Mouse (Mus musculus): ENCODE data around the gene Mybpc2. TPM values are rescaled to one million over a fixed set of nuclear protein-coding genes. Genes with fewer than 3 reads are reported as not detected.

Mybpc2 gene
- polyA plus RNA-seq, 1 experiment, result 4.7 TPM

DNA sequence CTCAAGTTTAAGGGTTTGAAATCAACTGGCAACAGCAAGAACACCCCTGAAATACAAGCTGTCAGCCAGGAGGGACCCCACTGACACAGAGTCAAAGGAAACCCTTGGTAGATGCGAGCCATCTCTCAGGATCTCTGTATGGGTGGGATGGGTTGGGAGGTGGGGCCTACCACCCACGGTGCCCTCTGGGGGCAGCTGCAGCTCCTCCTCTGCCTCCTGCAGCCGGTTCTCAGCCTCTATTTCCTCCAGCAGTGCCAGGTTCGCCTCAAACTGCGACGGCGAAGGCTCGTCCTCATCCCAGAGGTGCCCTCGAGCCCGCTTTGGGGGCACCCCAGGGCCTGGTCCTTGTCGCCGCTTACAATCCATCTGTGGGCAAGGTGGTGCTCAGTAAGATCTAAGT, 18.6 kb upstream of the Mybpc2 start:
- no peaks in the 10 kb centered on the region for H3K36me3 ChIP-seq (ENCODE audit: control insufficient read depth, insufficient read depth)
- H3K27me3 ChIP-seq (ENCODE audit: control insufficient read depth, insufficient read depth, insufficient read length), result no peaks in the 10 kb centered on the region
- H3ac ChIP-seq (ENCODE audit: control insufficient read depth, insufficient read length), result no peak overlapping the region
- H3K79me2 ChIP-seq (ENCODE audit: control insufficient read depth, insufficient read depth), result peaks cover 10% of the 10 kb centered on the region
- no peak overlapping the region for H3K4me3 ChIP-seq
- H3K4me2 ChIP-seq (ENCODE audit: low read depth), result no peak overlapping the region
- TF ChIP-seq REST (IDR thresholded peaks at IDR 0.05; ENCODE audit: insufficient read depth, insufficient read length), result no peak
- TF ChIP-seq SRF (IDR thresholded peaks at IDR 0.05; ENCODE audit: control insufficient read depth, insufficient read length, low read depth), result no peak

DNA sequence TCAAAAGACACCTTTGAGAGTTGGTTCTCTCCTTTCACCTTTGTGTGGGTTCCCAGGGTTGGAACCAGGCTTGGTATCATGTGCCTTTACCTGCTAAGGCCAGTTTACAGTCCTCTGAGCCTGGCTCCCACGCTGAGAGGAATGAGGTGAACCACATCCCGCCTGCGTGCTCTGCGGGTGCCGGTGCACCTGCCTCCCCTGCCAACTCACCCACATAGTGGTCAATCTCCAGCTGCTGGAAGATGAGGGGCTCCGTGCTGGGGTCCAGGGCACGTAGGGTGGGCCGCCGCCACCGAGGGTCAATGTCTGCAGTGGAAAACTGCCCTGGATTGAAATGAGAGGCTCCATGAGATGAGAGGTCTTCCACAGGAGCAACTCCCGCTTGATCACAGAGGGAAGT, 18.1 kb upstream of the Mybpc2 start:
- Histone ChIP-seq H3ac (ENCODE audit: control insufficient read depth, insufficient read length) (no peak overlapping the region), H3K4me3 (no peak overlapping the region), H3K27me3 (ENCODE audit: control insufficient read depth, insufficient read depth, insufficient read length) (no peaks in the 10 kb centered on the region), H3K4me2 (ENCODE audit: low read depth) (no peak overlapping the region), H3K36me3 (ENCODE audit: control insufficient read depth, insufficient read depth) (no peaks in the 10 kb centered on the region), H3K79me2 (ENCODE audit: control insufficient read depth, insufficient read depth) (peaks cover 6% of the 10 kb centered on the region)
- TF ChIP-seq USF1 (IDR thresholded peaks at IDR 0.05; ENCODE audit: low read depth), result no peak
- TF ChIP-seq TCF3 (IDR thresholded peaks at IDR 0.05; ENCODE audit: insufficient read length, low read depth), result no peak
- TF ChIP-seq MAX (IDR thresholded peaks at IDR 0.05; ENCODE audit: low read depth), result no peak
- TF ChIP-seq MYOG (IDR thresholded peaks at IDR 0.05; ENCODE audit: control insufficient read depth in 1 of 3, insufficient read depth in 1 of 3, insufficient read length in 2 of 3, low read depth in 2 of 3), result no peak
- no peak for TF ChIP-seq SRF (IDR thresholded peaks at IDR 0.05; ENCODE audit: control insufficient read depth, insufficient read length, low read depth)
- no peak for TF ChIP-seq TCF12 (IDR thresholded peaks at IDR 0.05; ENCODE audit: insufficient read depth, poor library complexity, severe bottlenecking)
- no peak for TF ChIP-seq MYOD1 (IDR thresholded peaks at IDR 0.05; ENCODE audit: control insufficient read depth in 1 of 3, insufficient read length in 2 of 3, low read depth in 2 of 3)
- TF ChIP-seq CEBPB (IDR thresholded peaks at IDR 0.05; ENCODE audit: insufficient read depth, poor library complexity, severe bottlenecking), result no peak

DNA sequence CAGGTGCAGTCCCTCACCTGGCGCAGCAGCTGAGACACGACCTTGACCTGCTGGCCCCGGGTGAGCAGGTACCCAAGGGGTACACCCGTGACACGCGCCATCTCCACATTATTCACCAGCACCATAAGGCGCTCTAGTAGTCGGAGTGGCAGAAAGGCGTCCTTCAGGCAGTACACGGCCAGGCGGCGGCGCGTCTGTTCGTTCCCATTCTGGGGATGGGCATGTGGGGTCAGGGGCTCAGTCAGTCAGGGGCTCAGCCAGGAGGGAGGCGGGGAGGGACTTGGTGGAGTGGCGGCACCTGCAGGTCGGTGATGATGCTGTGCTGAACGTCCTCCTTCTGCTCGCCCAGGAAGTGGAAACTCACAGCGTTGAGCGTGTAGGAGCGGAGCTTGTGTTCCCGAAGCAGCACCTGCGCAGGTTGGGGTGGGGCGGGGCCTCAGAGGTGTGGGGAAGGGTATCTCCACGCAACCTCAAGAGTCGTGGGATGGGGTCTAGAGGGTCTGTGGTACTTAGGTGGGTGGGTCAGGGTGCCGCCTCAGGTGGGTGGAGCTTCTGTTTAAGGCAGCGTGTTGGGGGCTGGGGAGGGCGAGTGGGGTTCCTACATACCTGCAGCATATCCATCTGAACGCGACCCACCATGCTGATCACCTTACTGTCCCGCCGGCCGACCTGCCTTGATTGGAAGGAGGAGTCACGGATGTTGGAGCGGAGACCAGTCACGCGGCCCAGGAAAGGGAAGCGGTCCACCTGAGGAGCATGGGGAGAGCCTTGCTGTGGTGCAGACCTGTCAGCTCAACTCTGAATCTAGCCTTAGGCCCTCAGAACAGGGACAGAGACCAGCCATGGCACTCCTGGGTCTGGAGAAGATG, 14.5 kb upstream of the Mybpc2 start:
- no peaks in the 10 kb centered on the region for H3K36me3 ChIP-seq (ENCODE audit: control insufficient read depth, insufficient read depth)
- no peak overlapping the region for H3K4me2 ChIP-seq (ENCODE audit: low read depth)
- no peaks in the 10 kb centered on the region for H3K27me3 ChIP-seq (ENCODE audit: control insufficient read depth, insufficient read depth, insufficient read length)
- H3K4me3 ChIP-seq, result no peak overlapping the region
- no peaks in the 10 kb centered on the region for H3K79me2 ChIP-seq (ENCODE audit: control insufficient read depth, insufficient read depth)
- no peak for TF ChIP-seq REST (IDR thresholded peaks at IDR 0.05; ENCODE audit: insufficient read depth, insufficient read length)
- TF ChIP-seq TCF12 (IDR thresholded peaks at IDR 0.05; ENCODE audit: insufficient read depth, poor library complexity, severe bottlenecking), result no peak
- no peak for TF ChIP-seq POLR2A (IDR thresholded peaks at IDR 0.05; ENCODE audit: insufficient read length, low read depth)
- no peak for TF ChIP-seq E2F4 (IDR thresholded peaks at IDR 0.05; ENCODE audit: insufficient read depth)
- H3ac ChIP-seq (ENCODE audit: control insufficient read depth, insufficient read length), result no peak overlapping the region

DNA sequence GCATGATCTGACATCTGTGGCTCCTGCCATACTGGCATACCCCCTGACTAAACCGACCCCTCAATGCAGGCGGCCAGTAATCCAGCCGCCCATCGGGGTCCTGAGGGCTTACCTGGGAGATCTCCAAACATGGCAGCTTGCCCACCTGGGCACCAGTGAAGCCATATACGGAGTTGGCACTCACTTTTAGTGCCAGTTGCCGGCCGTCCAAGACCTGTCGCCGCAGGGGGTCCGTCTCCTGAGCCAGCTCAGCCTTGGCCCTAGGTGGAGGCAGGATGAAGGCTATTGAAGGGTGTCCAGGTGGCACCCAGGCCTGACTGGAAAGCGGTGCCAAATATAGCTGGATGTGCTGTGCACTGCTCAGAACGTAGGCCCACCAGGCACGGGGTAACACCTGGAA, 13.0 kb upstream of the Mybpc2 start:
- Histone ChIP-seq H3K27me3 (ENCODE audit: control insufficient read depth, insufficient read depth, insufficient read length) (no peaks in the 10 kb centered on the region), H3K4me3 (no peak overlapping the region), H3K79me2 (ENCODE audit: control insufficient read depth, insufficient read depth) (no peaks in the 10 kb centered on the region), H3ac (ENCODE audit: control insufficient read depth, insufficient read length) (no peak overlapping the region), H3K36me3 (ENCODE audit: control insufficient read depth, insufficient read depth) (no peaks in the 10 kb centered on the region), H3K4me2 (ENCODE audit: low read depth) (no peak overlapping the region)
- TF ChIP-seq TCF3 (IDR thresholded peaks at IDR 0.05; ENCODE audit: insufficient read length, low read depth) (no peak), CEBPB (IDR thresholded peaks at IDR 0.05; ENCODE audit: insufficient read depth, poor library complexity, severe bottlenecking) (no peak), MAX (IDR thresholded peaks at IDR 0.05; ENCODE audit: low read depth) (no peak), SRF (IDR thresholded peaks at IDR 0.05; ENCODE audit: control insufficient read depth, insufficient read length, low read depth) (no peak), MYOG (IDR thresholded peaks at IDR 0.05; ENCODE audit: control insufficient read depth in 1 of 3, insufficient read depth in 1 of 3, insufficient read length in 2 of 3, low read depth in 2 of 3) (no peak), REST (IDR thresholded peaks at IDR 0.05; ENCODE audit: insufficient read depth, insufficient read length) (no peak), MYOD1 (IDR thresholded peaks at IDR 0.05; ENCODE audit: control insufficient read depth in 1 of 3, insufficient read length in 2 of 3, low read depth in 2 of 3) (no peak), USF1 (IDR thresholded peaks at IDR 0.05; ENCODE audit: low read depth) (no peak), POLR2AphosphoS2 (IDR thresholded peaks at IDR 0.05; ENCODE audit: insufficient read length, low read depth) (no peak)

DNA sequence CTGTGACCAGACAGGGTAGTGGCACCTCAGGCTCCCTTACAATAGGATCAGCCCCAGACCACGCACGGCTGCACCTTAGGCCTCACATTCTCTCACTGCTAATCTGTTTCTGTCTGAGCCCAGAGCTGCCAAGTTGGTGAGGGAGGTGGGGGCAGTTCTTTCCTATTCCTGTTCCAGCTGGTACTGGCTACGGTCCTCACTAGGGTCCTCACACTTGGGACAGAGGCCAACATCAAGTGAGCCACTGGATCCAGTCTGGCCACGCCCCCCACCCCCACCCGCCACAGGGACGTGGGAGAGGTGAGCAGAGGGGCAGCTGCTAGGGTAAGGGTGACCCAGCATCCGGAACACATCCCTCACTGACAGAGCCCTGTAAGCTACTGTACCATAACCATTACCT, 12.6 kb upstream of the Mybpc2 start:
- no peak for TF ChIP-seq TCF3 (IDR thresholded peaks at IDR 0.05; ENCODE audit: insufficient read length, low read depth)
- TF ChIP-seq POLR2AphosphoS2 (IDR thresholded peaks at IDR 0.05; ENCODE audit: insufficient read length, low read depth), result no peak
- no peak for TF ChIP-seq POLR2A (IDR thresholded peaks at IDR 0.05; ENCODE audit: insufficient read length, low read depth)
- TF ChIP-seq USF1 (IDR thresholded peaks at IDR 0.05; ENCODE audit: low read depth), result no peak
- no peak for TF ChIP-seq TCF12 (IDR thresholded peaks at IDR 0.05; ENCODE audit: insufficient read depth, poor library complexity, severe bottlenecking)
- TF ChIP-seq MAX (IDR thresholded peaks at IDR 0.05; ENCODE audit: low read depth), result no peak
- TF ChIP-seq REST (IDR thresholded peaks at IDR 0.05; ENCODE audit: insufficient read depth, insufficient read length), result no peak
- TF ChIP-seq CEBPB (IDR thresholded peaks at IDR 0.05; ENCODE audit: insufficient read depth, poor library complexity, severe bottlenecking), result no peak
- TF ChIP-seq E2F4 (IDR thresholded peaks at IDR 0.05; ENCODE audit: insufficient read depth), result no peak
- no peak for TF ChIP-seq MYOG (IDR thresholded peaks at IDR 0.05; ENCODE audit: control insufficient read depth in 1 of 3, insufficient read depth in 1 of 3, insufficient read length in 2 of 3, low read depth in 2 of 3)
- TF ChIP-seq SRF (IDR thresholded peaks at IDR 0.05; ENCODE audit: control insufficient read depth, insufficient read length, low read depth), result no peak
- TF ChIP-seq MYOD1 (IDR thresholded peaks at IDR 0.05; ENCODE audit: control insufficient read depth in 1 of 3, insufficient read length in 2 of 3, low read depth in 2 of 3), result no peak
- no peaks in the 10 kb centered on the region for H3K79me2 ChIP-seq (ENCODE audit: control insufficient read depth, insufficient read depth)
- no peak overlapping the region for H3K4me3 ChIP-seq
- H3K36me3 ChIP-seq (ENCODE audit: control insufficient read depth, insufficient read depth), result no peaks in the 10 kb centered on the region
- H3K4me2 ChIP-seq (ENCODE audit: low read depth), result no peak overlapping the region
- H3ac ChIP-seq (ENCODE audit: control insufficient read depth, insufficient read length), result no peak overlapping the region
- H3K27me3 ChIP-seq (ENCODE audit: control insufficient read depth, insufficient read depth, insufficient read length), result no peaks in the 10 kb centered on the region
